Mouse (Mus musculus) liver, embryonic 14.5 days (tissue): ENCODE data around the gene Mipol1.

Source experiments
- CTCF ChIP-seq: IDR thresholded peaks from 2 replicates; pipeline ENCODE4 v1.5.1; 2016; ENCODE audit warnings: antibody characterized with exemption, low read depth, control low read depth
- EP300 ChIP-seq: IDR thresholded peaks from 2 replicates; pipeline ENCODE4 v1.6.1; 2016; ENCODE audit warnings: antibody characterized with exemption, low read depth

DNA sequence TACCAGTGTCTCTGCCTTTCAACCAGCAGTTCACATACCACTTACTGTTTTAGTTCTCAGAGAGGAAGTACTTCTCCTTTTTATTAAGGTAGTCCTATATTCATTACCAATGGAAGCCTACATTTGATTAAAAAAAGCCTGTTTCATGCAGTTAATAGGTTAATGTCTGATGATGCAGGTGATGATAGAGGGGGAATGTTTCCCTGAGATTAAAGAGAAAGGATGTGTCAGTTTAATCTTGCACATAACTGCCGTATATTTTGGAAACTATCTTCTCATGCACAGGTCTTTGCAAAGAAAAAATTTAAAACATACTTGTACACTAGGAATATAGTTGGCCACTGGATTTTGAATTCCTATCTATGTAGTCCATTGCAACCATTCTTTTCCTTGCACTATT lies 77.5 kb downstream of the Mipol1 start:
- no peak for TF ChIP-seq CTCF
- no peak for TF ChIP-seq EP300
